Mouse (Mus musculus) testis, postnatal 14 days (tissue): ENCODE data around the gene Rnase1.

Experiments
- DNase-seq: peaks from one replicate; pipeline ENCODE4 v3.0.0; 2021; ENCODE audit warnings: low spot score

Gene Rnase1

GRCm38 (mm10) chr14:51142119-51142518 lies 4.5 kb downstream of the Rnase1 start:
- no peak for DNase-seq

DNA sequence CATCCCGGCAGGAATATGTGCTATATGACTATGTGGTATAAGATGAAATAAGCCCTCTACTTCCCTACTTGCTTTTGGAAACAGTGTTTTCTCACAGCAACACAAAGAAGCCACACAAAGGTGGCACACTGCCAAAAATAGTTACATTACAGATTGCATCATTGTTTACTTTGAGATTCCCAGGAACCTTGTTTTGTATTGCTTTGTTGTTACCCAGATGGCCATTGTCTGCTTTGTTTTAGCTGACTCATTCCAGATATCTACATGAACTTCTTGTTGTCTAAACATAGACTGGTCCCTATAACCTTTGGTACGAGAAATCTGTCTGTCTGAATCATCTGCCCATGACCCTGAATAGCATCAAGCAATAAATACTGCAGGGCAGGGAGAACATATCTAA lies 6.2 kb downstream of the Rnase1 start:
- DNase-seq: no peak

- DNase-seq: no peak
These were observed 14.2 kb downstream of the Rnase1 start for GRCm38 (mm10) chr14:51132372-51132771.

DNA sequence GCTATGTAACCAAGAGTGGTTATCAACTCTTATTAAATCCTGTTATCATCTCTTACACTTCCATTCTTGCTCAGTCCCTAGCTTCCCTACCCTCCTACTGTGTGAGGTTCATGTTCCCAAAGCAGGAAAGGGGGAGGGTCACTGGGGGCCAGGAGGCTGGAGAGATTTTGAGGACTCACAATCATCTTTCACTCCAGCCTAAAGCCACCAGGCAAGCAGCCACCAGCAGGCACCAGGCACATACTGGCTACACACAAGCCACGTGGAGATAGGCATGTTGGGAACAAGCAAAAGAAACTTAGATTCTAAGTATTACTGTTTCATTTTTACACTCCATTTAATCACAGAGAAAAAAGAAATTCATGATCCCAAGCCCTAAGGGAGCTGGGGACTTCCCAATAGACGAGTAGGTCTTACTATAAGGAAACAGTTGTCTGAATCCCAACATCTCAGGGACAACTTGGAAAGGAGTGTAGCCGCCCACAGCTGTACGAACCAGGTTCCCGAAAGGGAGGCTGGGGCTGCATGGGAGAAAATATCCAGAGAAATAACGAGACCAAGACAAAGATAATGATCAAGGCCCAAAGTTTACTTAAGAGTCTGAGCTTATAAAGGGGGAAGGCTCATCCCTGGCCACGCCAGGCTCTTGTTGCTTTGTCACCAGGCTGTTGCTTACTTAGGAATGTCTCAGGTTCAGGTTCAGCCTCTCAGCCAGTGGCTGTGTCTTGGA lies 15.3 kb downstream of the Rnase1 start:
- no peak for DNase-seq

DNA sequence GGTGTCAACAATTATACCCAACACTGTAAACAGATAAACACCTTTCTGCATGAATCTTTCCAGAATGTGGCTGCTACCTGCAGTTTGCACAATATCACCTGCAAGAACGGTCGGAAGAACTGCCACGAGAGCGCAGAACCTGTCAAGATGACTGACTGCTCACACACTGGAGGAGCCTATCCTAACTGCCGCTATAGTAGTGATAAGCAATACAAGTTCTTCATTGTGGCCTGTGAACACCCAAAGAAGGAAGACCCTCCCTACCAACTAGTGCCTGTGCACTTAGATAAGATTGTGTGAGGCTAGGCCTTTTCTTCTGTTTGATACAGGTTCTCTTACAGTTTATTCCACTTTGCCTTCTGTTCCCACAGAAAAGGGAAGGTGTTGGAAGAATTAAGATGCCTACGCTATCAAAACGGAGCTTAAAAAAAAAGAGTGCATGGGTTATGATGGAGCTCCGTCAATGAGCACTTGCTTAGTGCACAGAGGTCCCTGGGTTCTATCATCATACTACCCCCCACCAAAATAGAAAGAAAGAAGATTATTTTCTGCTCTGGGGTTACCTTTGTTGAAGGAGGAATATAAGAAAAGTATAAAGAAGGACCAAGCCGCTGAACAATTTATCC lies 16.2 kb downstream of the Rnase1 start:
- no peak for DNase-seq

- no peak for DNase-seq
These were observed 17.0 kb downstream of the Rnase1 start for GRCm38 (mm10) chr14:51129624-51129975.

- DNase-seq: no peak
These were observed 17.6 kb downstream of the Rnase1 start for GRCm38 (mm10) chr14:51128775-51129623.

DNA sequence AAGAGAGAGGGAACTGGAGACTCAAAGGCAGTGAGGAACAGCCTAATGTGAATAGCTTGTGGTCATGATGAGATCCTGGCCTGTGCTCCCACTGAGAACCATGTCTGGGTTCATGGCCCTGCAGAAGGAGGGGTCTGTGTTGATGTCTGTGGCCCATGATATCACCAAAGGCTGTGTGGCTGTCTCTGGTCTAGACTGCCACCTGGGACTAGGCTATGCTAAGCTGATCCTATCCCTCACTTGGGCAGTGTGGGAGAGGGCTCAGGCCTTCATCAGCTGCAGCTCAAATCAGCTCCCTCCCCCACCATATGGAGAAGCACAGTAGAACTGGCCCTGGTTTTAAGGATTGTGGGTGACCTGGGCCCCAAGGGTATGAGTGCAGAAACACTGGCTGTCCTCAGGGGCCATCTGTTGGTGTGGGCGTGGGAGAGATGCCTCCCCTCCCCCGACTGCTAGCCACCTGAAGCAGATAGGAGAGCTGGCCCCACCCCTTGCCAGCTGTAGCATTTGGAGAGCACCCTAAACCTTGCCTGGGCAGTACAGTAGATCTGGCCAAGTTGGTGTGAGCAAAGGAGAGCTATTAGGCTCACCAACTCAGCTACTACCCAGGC lies 18.8 kb downstream of the Rnase1 start:
- no peak for DNase-seq

DNA sequence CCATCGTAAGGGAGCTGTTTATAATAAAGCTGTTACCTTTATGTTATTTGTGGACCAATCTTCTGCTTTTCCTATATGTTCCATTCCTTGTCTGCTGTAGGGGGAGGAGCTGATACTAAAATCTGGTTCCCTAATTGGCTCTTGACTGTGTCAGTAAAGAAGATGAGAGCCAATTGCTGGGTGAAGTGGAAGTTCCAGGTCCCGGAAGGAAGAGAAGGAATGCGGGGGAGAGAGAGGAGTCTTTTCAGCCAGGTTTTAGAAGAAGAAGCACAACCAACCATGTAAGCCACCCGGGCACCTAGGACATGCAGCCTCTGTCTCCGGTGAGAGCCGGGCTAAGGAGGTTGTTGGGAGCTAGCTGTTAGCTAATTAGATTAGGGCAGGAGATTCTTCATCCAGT lies 20.9 kb downstream of the Rnase1 start:
- no peak for DNase-seq

GRCm38 (mm10) chr14:51113916-51114560 lies 32.5 kb downstream of the Rnase1 start, which contains the start of gene Eddm3b:
Gene Eddm3b (plus strand): TSS chr14:51114426.
- no peak for DNase-seq

GRCm38 (mm10) chr14:51113476-51113875 lies 33.1 kb downstream of the Rnase1 start:
- DNase-seq: no peak

- DNase-seq: no peak
These were observed 34.6 kb downstream of the Rnase1 start for GRCm38 (mm10) chr14:51111966-51112365.

- DNase-seq: no peak
These were observed 40.1 kb downstream of the Rnase1 start for GRCm38 (mm10) chr14:51106449-51106967.

GRCm38 (mm10) chr14:51104366-51104765 lies 42.2 kb downstream of the Rnase1 start:
- DNase-seq: no peak

DNA sequence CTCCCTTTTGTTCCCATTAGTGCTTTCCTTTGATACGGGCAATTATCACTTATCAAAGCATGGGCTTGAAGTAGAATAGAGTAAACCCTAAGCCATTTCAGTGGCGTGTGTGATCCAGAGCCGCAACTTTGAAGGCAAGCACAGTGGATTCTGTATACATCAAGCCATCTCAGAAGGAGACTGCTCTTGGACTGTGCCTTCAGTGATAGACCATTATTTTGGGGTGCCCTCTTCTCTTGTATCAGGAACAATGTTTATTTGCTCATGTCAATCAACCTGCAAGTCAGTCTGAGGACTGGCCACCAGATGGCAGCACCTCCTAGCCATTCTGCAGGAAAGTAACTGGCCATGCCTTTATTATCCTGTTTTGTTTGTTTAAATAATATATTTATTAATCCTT lies 43.4 kb downstream of the Rnase1 start:
- DNase-seq: no peak

DNA sequence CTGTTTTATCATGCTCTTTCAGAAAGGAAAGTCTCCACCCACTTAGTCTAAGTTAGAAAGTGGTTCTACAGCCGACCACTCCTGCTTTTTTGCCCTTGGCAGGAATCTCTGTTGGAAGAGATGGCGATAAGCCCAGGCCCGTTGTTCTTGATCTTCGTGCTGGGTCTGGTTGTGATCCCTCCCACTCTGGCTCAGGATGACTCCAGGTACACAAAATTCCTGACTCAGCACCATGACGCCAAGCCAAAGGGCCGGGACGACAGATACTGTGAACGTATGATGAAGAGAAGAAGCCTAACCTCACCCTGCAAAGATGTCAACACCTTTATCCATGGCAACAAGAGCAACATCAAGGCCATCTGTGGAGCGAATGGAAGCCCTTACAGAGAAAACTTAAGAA lies 45.3 kb downstream of the Rnase1 start:
- no peak for DNase-seq

- DNase-seq: no peak
These were observed 47.7 kb downstream of the Rnase1 start for GRCm38 (mm10) chr14:51098921-51099320.

- DNase-seq: peak; percentile 54
These were observed 48.3 kb downstream of the Rnase1 start for GRCm38 (mm10) chr14:51098300-51098699.

DNA sequence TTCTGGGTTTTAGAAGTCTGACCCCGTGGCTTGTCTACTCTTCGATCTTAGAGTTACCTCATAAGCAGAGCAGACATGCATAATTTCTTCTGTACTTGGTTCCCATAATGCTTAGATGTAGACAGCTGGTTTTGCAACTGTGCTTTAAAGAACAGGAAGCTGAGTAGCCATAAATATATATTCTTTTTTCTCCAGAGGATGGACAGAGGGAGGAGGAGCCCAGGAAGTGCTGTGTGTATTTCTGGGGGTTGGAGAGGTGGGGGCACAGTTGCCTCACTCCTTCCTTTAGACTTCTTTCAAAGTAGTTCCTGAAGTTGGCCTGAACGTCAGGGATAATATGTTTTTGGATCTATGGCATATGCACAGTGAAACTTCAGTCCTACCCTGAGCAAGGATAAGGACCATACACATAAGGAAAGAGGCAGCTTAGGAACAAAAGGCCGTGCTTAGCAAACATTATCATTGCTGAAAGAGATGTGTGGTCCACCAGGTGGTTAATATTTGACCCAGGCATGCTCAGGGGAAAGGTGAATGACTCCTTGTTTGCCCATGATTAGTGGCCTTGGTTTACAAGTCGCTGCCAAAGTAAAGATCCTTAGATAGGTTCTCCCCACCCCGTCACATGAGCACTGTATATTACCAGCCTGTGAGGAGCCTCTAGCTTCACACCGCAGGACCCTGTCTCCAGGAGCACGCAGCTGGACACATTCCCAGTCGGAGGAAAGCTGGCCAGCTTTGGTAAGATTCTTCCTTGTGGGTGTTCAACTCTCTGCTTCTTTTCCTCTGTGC lies 50.7 kb downstream of the Rnase1 start:
- DNase-seq: no peak
